In the genomic region with DNA sequence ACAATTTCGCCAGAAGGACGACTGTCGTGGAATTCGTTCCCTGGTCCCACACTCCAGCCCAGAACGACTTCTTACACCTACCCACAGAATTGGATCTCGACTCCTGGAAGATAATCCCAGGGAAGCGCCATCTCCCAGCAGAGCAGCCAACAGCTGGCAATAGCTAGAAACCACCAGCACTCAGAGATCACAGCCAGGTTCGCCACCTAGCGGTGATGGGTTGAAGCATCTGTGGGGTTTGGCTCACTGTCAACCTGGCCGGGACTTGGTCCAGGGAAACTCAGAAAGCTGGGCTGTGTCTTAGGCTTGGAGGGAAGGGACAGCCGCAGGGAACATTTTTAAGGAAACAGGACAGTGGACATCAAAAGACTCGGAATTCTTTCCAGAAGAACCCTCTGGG, we compare ENCODE assay signal across 8 mouse cellular contexts. TPM values are rescaled to one million over a fixed set of nuclear protein-coding genes. Genes with fewer than 3 reads are reported as not detected.
DNase-seq lines count a peak whose midpoint lies in the region; ATAC-seq lines count a peak whose summit lies in the region.

No protein-coding gene starts in this region.

- intact Hi-C loops in gastrocnemius, postnatal 36 days (cut with DNase I), result loop anchor here (5.0 kb wide), 1 partner anchor 43 kb away; no protein-coding TSS in a partner anchor
- intact Hi-C loops in left cerebral cortex, postnatal 25 days (cut with DNase I), result loop anchor here (1.0 kb wide), 1 partner anchor 80 kb away; no protein-coding TSS in a partner anchor

- no peaks in the 10 kb centered on the region for H3K27me3 ChIP-seq in intestine, embryonic 16.5 days (replicated peaks; ENCODE audit: control insufficient read depth, insufficient read depth, low read length)
- peaks cover 8% of the 10 kb centered on the region; the same call in 1 of the 2 replicates for H3K27me3 ChIP-seq in midbrain, embryonic 10.5 days (ENCODE audit: low read depth, poor library complexity, severe bottlenecking)

- WGBS in intestine, embryonic 16.5 days, result 4% methylated on average over 12 of the region's 12 CpGs
- 6% methylated on average over 12 of the region's 12 CpGs for WGBS in midbrain, embryonic 10.5 days

- peak; percentile 95 for DNase-seq in adrenal gland, adult 2 months
- DNase-seq in embryo, embryonic 11 days, result peak; percentile 91
- peak; percentile 92 to 98 for DNase-seq in gastrocnemius, postnatal 36 days
- DNase-seq in left cerebral cortex, postnatal 25 days (ENCODE audit: low spot score in 2 of 2), result peak; percentile 95 to 98
- peak; percentile 87 for DNase-seq in midbrain, embryonic 10.5 days (ENCODE audit: low spot score)
- DNase-seq in right cerebral cortex, postnatal 36 days (ENCODE audit: low spot score in 2 of 2), result peak; percentile 91 to 92
- DNase-seq in urinary bladder, postnatal 4 days (ENCODE audit: low spot score in 2 of 2), result peak; percentile 89 to 93

- ATAC-seq in intestine, embryonic 16.5 days, result peak; percentile 83

- peak overlapping the region; percentile 8; the same call in 1 of the 2 replicates for H3K9ac ChIP-seq in intestine, embryonic 16.5 days (ENCODE audit: low read depth, low read length)

- no peaks in the 10 kb centered on the region; the same call in 1 of the 2 replicates for H3K4me1 ChIP-seq in intestine, embryonic 16.5 days (ENCODE audit: control insufficient read depth, insufficient read depth, low read length)
- peaks cover 27% of the 10 kb centered on the region for H3K4me1 ChIP-seq in midbrain, embryonic 10.5 days

- H3K36me3 ChIP-seq in intestine, embryonic 16.5 days (ENCODE audit: control insufficient read depth, insufficient read depth, low read length), result no peaks in the 10 kb centered on the region
- H3K36me3 ChIP-seq in midbrain, embryonic 10.5 days, result no peaks in the 10 kb centered on the region

- H3K4me3 ChIP-seq in intestine, embryonic 16.5 days (ENCODE audit: low read length), result peak overlapping the region; percentile 18; the same call in 1 of the 2 replicates
- H3K4me3 ChIP-seq in midbrain, embryonic 10.5 days, result peak overlapping the region; percentile 37

- H3K4me2 ChIP-seq in intestine, embryonic 16.5 days (ENCODE audit: low read depth, low read length), result peak overlapping the region; percentile 38

- no peak overlapping the region for H3K27ac ChIP-seq in intestine, embryonic 16.5 days (ENCODE audit: low read length)
- 0 out of 2 replicates have a peak overlapping the region, but pooled peaks have one; percentile 28 for H3K27ac ChIP-seq in midbrain, embryonic 10.5 days (replicated peaks)

- H3K9me3 ChIP-seq in intestine, embryonic 16.5 days (ENCODE audit: control insufficient read depth, low read length), result no peaks in the 10 kb centered on the region
- H3K9me3 ChIP-seq in midbrain, embryonic 10.5 days (replicated peaks), result no peaks in the 10 kb centered on the region

RNA-seq across cellular contexts. Expression of a gene that starts 19.3 kb away (rescaled TPM):
- total RNA-seq in adrenal gland, adult 2 months (2021), result under 1 TPM in 1 of 2 experiments, not detected in 1; 0.23 TPM
- polyA plus RNA-seq in adrenal gland, adult 2 months (2012; rRNA removed), result 0.10 and 1.2 TPM in 2 replicates
- total RNA-seq in gastrocnemius, postnatal 36 days (2021), result under 1 TPM; 0.69 to 0.84 TPM
- polyA plus RNA-seq in intestine, embryonic 16.5 days (2015; fragmentation: Nextera tagmentation; extraction: Ambion mirVana), result 11.7 and 12.2 TPM in 2 replicates
- total RNA-seq in left cerebral cortex, postnatal 25 days (2021), result 1 to 10 TPM; 3.2 to 4.5 TPM
- polyA plus RNA-seq in midbrain, embryonic 10.5 days (2016; fragmentation: Nextera tagmentation; extraction: Ambion mirVana), result 7.8 and 10.4 TPM in 2 replicates

RNA-seq across cellular contexts. Expression of a gene that starts 32.9 kb away (rescaled TPM):
- total RNA-seq in adrenal gland, adult 2 months (2021), result 100 to 1,000 TPM; 327 to 470 TPM
- 210 and 254 TPM in 2 replicates for polyA plus RNA-seq in adrenal gland, adult 2 months (2012; rRNA removed)
- 100 to 1,000 TPM; 123 to 146 TPM for total RNA-seq in gastrocnemius, postnatal 36 days (2021)
- polyA plus RNA-seq in intestine, embryonic 16.5 days (2015; fragmentation: Nextera tagmentation; extraction: Ambion mirVana), result 523 and 531 TPM in 2 replicates
- total RNA-seq in left cerebral cortex, postnatal 25 days (2021), result 100 to 1,000 TPM; 243 to 251 TPM
- polyA plus RNA-seq in midbrain, embryonic 10.5 days (2016; fragmentation: Nextera tagmentation; extraction: Ambion mirVana), result 713 and 786 TPM in 2 replicates
